Mouse (Mus musculus): ENCODE data around the gene Olfr374. TPM values are rescaled to one million over a fixed set of nuclear protein-coding genes. Genes with fewer than 3 reads are reported as not detected.
"Not testable (repeated sequence)": the region's sequence is repeated elsewhere in the genome, so short reads cannot be mapped to it uniquely, and the experiment has no call there.

Gene Olfr374
- not detected in 2 replicates for polyA plus RNA-seq (2016; fragmentation: Nextera tagmentation; extraction: Ambion mirVana)

DNA sequence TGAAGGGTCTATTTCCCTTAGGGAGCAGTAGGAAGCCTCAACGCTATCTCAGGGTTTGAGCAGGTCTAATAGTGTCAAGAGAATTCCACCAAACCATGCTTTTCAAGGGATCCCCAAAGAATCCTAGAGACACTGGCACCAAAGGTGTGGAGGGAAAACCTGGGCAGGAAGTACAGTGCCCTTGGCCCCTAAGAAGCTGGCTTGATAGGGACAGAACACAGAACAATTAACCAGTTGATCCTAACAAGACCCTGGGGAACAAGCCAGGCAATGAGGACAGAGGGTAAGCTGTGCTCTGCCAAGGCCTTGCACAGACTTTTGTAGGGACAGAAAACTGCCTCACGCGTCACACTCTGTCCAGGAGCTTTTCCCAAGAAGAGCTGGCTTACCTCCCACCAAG lies at the start of gene Olfr374:
TSS of gene Olfr374 (plus strand) at position 301 of the 400 bp plus-strand sequence.
- WGBS, result 92% methylated on average over 3 of the region's 3 CpGs
- no peak within 1 kb of the TSS for H3K9ac ChIP-seq (replicated peaks)
- H3K4me3 ChIP-seq, result no peak within 1 kb of the TSS
- no peak within 1 kb of the TSS for H3K4me2 ChIP-seq (replicated peaks)
- 0 out of 2 replicates have a peak, but pooled peaks cover 2% of the 10 kb centered on the region for H3K9me3 ChIP-seq
- H3K4me1 ChIP-seq, result no peaks in the 10 kb centered on the region
- H3K27me3 ChIP-seq, result no peaks in the 10 kb centered on the region
- no peaks in the 10 kb centered on the region for H3K36me3 ChIP-seq
- no peak for ATAC-seq (ENCODE audit: low FRiP score, low read depth)
- H3K27ac ChIP-seq (replicated peaks), result no peak within 1 kb of the TSS

DNA sequence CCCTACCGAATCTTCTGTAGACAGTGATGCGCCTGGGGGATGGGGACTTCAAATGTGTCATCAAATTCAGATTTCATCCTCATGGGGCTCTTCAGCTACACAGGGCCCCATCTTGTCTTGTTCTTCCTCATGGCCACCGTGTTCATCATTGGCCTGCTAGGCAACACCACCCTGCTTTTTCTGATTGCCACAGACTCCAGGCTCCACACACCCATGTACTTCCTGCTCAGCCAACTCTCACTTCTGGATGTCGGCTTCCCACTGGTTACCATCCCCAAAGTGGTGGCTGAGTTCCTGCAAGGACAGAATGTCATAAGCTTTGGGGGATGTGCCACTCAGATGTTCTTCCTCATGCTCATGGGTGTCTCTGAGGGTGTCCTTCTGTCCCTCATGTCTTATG lies 49.2 kb upstream of the Olfr374 start:
- H3K27ac ChIP-seq (replicated peaks); H3K36me3 ChIP-seq; H3K4me1 ChIP-seq; H3K4me2 ChIP-seq (replicated peaks); H3K9me3 ChIP-seq; H3K9ac ChIP-seq (replicated peaks); H3K27me3 ChIP-seq; H3K4me3 ChIP-seq; ATAC-seq (ENCODE audit: low FRiP score, low read depth): not testable (repeated sequence)
- 72% methylated on average over 3 of the region's 4 CpGs for WGBS

DNA sequence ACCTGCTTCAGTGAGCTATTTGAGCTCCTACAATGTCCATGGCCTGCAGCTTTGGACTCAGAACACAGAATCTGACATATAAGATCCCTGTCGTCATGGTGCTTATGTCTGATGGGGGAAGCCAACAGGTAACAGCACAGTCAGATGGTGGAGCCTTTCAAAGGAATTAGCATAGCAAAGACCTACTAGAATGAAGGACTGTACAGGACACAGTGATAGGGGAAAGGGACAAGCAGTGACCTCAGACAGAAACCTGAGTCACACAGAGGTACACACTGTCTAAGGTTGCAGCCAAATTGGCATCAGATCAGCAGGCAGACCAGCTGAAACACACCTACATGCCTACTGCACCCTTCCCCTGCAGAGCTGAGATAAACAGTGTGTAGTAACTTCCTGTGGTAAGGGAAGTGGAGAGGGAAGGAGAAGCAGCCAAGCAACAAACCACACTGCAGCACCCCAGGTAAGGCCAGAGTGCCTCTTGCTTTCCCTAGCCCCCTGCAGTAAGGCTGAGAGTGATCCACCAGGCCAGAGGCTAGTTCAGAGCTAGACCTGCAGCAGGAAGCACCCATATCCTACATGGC lies 39.9 kb upstream of the Olfr374 start:
- H3K27me3 ChIP-seq; H3K36me3 ChIP-seq; H3K4me2 ChIP-seq (replicated peaks); H3K9me3 ChIP-seq; ATAC-seq (ENCODE audit: low FRiP score, low read depth); H3K4me1 ChIP-seq; H3K27ac ChIP-seq (replicated peaks); H3K9ac ChIP-seq (replicated peaks); H3K4me3 ChIP-seq: not testable (repeated sequence)
- 86% methylated on average over 1 of the region's 1 CpGs for WGBS

DNA sequence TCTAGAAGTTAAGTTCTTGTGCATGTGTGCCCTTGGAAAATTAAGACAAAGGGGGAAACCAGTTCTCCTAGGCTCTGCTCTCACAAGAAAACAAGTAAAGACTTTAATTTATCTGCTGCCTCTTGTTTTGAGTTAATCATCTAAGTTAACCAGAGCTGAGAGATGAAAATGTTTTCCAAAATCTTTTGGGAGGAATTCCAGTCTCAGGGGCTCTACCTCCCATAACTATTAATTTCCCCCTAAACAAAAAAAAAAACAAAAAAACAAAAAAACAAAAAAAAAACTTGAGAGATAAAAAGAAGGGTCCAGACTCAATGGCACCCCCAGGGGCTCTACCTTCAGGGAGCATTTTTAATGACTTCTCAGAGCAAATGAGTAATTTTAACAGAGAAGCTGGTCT lies 24.0 kb upstream of the Olfr374 start, which contains the start of gene Olfr373:
TSS of gene Olfr373 (plus strand) at position 301 of the 400 bp plus-strand sequence.
- H3K27me3 ChIP-seq; H3K4me1 ChIP-seq; H3K9ac ChIP-seq (replicated peaks); H3K4me3 ChIP-seq; ATAC-seq (ENCODE audit: low FRiP score, low read depth); H3K36me3 ChIP-seq; H3K27ac ChIP-seq (replicated peaks); H3K9me3 ChIP-seq; H3K4me2 ChIP-seq (replicated peaks): not testable (repeated sequence)

DNA sequence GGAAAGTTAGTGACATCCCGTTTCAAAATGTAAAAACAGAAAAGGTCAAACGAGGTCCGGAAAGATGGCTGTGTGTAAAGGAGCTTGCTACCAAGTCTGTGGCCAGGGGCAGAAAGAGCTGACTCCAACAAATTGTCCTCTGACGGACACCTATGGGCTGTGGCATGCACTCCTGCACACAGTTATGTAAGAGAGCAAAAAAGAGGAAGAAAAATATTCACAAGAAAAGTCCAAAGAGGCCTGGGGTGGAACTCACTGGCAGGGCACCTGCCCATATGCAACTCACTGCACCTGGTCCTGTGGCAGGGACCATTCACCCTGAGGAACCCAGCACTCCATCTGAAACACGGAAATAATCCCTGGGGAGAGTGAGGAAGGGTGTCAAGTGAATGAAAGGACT lies 22.1 kb upstream of the Olfr374 start:
- H3K9ac ChIP-seq (replicated peaks), result no peak overlapping the region
- WGBS, result 70% methylated on average over 5 of the region's 5 CpGs
- no peak overlapping the region for H3K4me3 ChIP-seq
- H3K27me3 ChIP-seq, result no peaks in the 10 kb centered on the region
- H3K36me3 ChIP-seq, result no peaks in the 10 kb centered on the region
- H3K4me2 ChIP-seq (replicated peaks), result no peak overlapping the region
- no peaks in the 10 kb centered on the region for H3K4me1 ChIP-seq
- no peak overlapping the region for H3K27ac ChIP-seq (replicated peaks)
- ATAC-seq (ENCODE audit: low FRiP score, low read depth), result no peak
- H3K9me3 ChIP-seq, result no peaks in the 10 kb centered on the region

DNA sequence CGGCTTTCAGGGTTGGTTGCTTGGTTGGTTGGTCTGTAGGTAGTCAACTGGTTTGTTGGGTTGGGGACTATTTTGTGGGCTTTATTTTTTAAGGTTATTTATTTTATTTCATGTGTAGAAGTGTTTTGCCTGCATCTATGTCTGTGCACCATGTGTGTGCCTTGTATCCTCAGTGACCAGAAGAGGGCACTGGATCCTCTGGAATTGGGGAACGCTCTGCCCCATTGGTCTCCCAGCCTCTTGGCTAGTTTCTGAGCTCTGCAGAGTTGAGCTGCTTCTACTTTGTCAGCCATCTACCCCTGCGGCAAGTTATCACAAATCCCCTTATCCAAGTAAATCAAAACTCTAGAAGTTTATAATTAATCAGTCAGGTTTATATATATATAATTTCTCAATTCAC lies 19.2 kb upstream of the Olfr374 start:
- not testable (repeated sequence) for ATAC-seq (ENCODE audit: low FRiP score, low read depth); H3K4me3 ChIP-seq; H3K9ac ChIP-seq (replicated peaks); H3K27ac ChIP-seq (replicated peaks); H3K27me3 ChIP-seq; H3K9me3 ChIP-seq; H3K4me1 ChIP-seq; H3K36me3 ChIP-seq; H3K4me2 ChIP-seq (replicated peaks)
- WGBS, result 92% methylated on average over 3 of the region's 3 CpGs

DNA sequence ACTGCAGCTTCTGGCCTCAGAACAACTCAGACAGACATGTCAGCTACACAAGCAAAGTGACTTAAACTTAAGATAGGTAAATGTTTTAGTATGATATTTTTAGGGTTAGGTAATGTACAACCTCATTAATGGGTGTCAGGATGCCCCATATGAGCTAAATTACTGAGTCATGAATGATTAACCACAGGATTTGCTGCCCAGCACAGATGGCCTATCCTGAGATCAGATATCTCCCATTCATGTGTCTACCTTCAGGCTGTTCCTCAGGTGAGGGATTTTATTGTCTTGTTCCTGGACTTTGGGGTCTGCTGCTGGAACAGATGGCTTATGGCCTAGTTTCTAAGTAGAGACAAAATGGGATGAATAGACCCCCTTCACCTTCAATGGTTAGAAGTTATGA lies 10.1 kb upstream of the Olfr374 start:
- not testable (repeated sequence) for H3K27me3 ChIP-seq; H3K36me3 ChIP-seq; H3K4me2 ChIP-seq (replicated peaks); ATAC-seq (ENCODE audit: low FRiP score, low read depth); H3K4me1 ChIP-seq; H3K27ac ChIP-seq (replicated peaks); H3K9me3 ChIP-seq; H3K4me3 ChIP-seq; H3K9ac ChIP-seq (replicated peaks)

DNA sequence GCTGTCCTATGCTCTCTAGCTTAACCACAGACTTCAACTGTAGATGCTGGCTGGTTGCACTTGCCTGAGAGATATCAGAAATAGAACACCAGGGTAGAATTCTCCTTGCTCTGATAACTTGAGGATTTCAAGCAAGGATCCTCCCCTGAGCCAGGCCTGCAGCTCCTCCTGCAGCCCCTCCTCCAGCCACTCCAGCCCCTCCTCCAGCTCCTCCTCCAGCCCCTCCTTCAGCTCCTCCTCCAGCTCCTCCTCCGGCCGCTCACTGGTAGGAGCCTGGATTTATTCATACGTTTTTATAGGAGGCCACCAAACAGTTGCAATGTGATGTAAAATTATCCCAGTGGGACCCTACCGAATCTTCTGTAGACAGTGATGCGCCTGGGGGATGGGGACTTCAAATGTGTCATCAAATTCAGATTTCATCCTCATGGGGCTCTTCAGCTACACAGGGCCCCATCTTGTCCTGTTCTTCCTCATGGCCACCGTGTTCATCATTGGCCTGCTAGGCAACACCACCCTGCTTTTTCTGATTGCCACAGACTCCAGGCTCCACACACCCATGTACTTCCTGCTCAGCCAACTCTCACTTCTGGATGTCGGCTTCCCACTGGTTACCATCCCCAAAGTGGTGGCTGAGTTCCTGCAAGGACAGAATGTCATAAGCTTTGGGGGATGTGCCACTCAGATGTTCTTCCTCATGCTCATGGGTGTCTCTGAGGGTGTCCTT lies 7.3 kb upstream of the Olfr374 start:
- not testable (repeated sequence) for H3K27ac ChIP-seq (replicated peaks); H3K36me3 ChIP-seq; H3K4me3 ChIP-seq; H3K27me3 ChIP-seq; H3K9me3 ChIP-seq; H3K9ac ChIP-seq (replicated peaks); H3K4me1 ChIP-seq; H3K4me2 ChIP-seq (replicated peaks); ATAC-seq (ENCODE audit: low FRiP score, low read depth)
- WGBS, result 55% methylated on average over 6 of the region's 7 CpGs

DNA sequence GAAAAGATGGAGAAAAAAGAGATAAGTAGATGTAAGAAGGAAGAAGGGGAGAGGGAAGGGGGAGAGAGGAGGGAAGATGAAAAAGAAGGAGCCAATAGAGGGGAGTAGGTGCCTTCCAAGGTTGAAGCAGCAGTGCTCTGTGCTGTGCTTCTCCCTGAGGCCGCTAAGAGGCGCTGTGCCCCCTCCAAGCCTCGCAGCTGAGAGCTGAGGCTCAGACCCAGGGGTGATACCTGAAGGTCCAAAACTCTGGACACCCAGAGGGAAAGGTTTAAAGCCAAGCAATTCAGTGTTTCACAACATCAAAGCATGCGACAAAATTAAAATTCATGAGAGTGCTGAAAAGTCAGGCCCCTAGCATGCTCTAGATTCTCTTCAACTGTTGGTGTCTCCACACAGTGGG lies 1.7 kb upstream of the Olfr374 start:
- 0 out of 2 replicates have a peak, but pooled peaks cover 2% of the 10 kb centered on the region for H3K9me3 ChIP-seq
- no peaks in the 10 kb centered on the region for H3K4me1 ChIP-seq
- no peak overlapping the region for H3K27ac ChIP-seq (replicated peaks)
- no peak for ATAC-seq (ENCODE audit: low FRiP score, low read depth)
- no peaks in the 10 kb centered on the region for H3K36me3 ChIP-seq
- no peak overlapping the region for H3K4me3 ChIP-seq
- WGBS, result 29% methylated on average over 4 of the region's 4 CpGs
- no peak overlapping the region for H3K4me2 ChIP-seq (replicated peaks)
- H3K27me3 ChIP-seq, result no peaks in the 10 kb centered on the region
- no peak overlapping the region for H3K9ac ChIP-seq (replicated peaks)

DNA sequence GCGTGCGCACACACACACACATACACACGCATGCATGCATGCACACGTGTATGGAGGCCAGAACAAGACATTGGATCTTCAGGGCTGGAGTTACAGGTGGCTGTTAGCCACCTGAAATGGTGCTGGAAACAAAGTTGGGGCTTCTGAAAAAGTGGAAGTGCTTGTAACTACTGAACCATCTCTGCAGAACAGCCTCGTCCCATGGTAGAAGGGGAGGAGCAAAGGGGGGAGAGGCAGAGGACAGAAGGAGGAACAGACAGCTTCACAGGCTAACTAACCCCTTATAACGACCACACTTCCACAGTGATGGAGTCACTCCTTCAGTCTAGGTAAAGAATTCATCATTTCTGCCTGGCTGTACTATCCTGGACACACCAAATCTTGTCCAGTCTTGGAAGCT lies 4.0 kb downstream of the Olfr374 start:
- Histone ChIP-seq H3K4me3 (no peak overlapping the region), H3K4me2 (replicated peaks) (no peak overlapping the region), H3K4me1 (no peaks in the 10 kb centered on the region), H3K9ac (replicated peaks) (no peak overlapping the region), H3K27me3 (no peaks in the 10 kb centered on the region), H3K27ac (replicated peaks) (no peak overlapping the region), H3K36me3 (no peaks in the 10 kb centered on the region), H3K9me3 (no peaks in the 10 kb centered on the region)
- no peak for ATAC-seq (ENCODE audit: low FRiP score, low read depth)
- 81% methylated on average over 6 of the region's 6 CpGs for WGBS

DNA sequence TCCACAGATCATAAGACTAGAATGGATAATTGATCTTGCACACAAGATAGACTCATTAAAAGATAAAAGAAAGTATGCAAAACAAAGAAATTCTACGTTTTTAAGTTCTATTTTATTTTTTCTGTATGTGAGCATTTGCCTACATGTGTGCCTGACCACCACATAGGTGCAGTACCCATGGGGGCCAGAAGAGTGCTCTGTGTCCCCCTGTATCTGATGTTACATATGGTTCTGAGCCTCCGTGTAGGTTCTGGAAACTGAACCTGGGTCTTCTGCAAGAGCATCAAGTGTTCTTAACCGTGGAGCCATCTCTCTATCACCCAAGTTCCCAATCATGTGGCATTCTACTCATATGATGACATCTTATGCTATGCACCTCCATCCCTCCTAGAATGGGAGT lies 5.6 kb downstream of the Olfr374 start:
- H3K9ac ChIP-seq (replicated peaks), result no peak overlapping the region
- no peaks in the 10 kb centered on the region for H3K36me3 ChIP-seq
- no peaks in the 10 kb centered on the region for H3K27me3 ChIP-seq
- no peaks in the 10 kb centered on the region for H3K9me3 ChIP-seq
- 68% methylated on average over 3 of the region's 3 CpGs for WGBS
- H3K4me3 ChIP-seq, result no peak overlapping the region
- H3K27ac ChIP-seq (replicated peaks), result no peak overlapping the region
- no peak overlapping the region for H3K4me2 ChIP-seq (replicated peaks)
- ATAC-seq (ENCODE audit: low FRiP score, low read depth), result no peak
- no peaks in the 10 kb centered on the region for H3K4me1 ChIP-seq

DNA sequence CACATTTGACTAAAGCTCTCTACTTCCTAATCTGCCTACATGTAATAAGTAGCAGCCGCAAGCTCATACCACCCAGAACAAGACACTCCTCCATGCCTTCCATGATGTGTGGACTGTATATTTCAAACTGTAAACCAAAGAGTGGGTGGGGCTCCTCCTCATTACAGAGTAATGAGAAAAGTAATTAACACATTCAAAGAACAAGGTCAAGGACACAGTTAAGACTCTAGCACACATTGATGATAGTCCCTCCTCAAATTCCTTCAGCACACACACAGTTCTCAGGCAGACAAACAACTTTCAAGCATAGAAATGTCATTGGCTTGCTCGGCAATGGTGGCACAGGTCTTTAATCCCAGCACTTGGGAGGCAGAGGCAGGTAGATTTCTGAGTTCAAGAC lies 8.4 kb downstream of the Olfr374 start:
- ATAC-seq (ENCODE audit: low FRiP score, low read depth), result no peak
- H3K27ac ChIP-seq (replicated peaks), result no peak overlapping the region
- 83% methylated on average over 2 of the region's 2 CpGs for WGBS

DNA sequence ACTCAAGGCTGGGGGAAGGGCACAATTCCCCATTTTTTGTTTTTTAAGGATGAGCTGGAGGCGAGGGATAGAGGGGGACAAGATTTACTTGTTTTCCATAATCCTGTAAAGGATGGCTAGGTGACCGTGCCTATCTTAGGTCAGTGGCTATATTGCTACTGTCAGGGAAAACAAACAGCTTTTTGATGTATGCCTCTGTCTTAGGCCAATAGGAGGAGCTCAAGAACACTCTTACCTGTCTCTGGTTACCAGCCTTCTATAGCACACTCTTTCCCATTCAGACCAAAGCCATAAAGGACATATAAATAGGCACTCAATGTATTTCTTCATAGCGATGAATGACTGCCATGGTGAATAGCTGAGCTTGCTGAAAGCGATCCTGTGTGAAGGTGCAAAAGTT lies 11.8 kb downstream of the Olfr374 start:
- Histone ChIP-seq H3K9me3 (no peaks in the 10 kb centered on the region), H3K9ac (replicated peaks) (no peak overlapping the region), H3K4me2 (replicated peaks) (no peak overlapping the region), H3K27me3 (no peaks in the 10 kb centered on the region), H3K27ac (replicated peaks) (no peak overlapping the region), H3K36me3 (no peaks in the 10 kb centered on the region), H3K4me3 (no peak overlapping the region), H3K4me1 (peaks cover 3% of the 10 kb centered on the region; the same call in 1 of the 2 replicates)
- 54% methylated on average over 4 of the region's 4 CpGs for WGBS
- no peak for ATAC-seq (ENCODE audit: low FRiP score, low read depth)

More for the DNA sequence above, 8.4 kb downstream of the Olfr374 start:
- H3K4me3 ChIP-seq, result no peak overlapping the region
- H3K36me3 ChIP-seq, result no peaks in the 10 kb centered on the region
- H3K4me2 ChIP-seq (replicated peaks), result no peak overlapping the region
- H3K27me3 ChIP-seq, result no peaks in the 10 kb centered on the region
- H3K4me1 ChIP-seq, result no peaks in the 10 kb centered on the region
- H3K9me3 ChIP-seq, result no peaks in the 10 kb centered on the region
- H3K9ac ChIP-seq (replicated peaks), result no peak overlapping the region
